Mouse (Mus musculus): ENCODE measurements around the gene Lima1.
"Not testable (repeated sequence)": the region's sequence is repeated elsewhere in the genome, so short reads cannot be mapped to it uniquely, and the experiment has no call there.

Lima1 gene

DNA sequence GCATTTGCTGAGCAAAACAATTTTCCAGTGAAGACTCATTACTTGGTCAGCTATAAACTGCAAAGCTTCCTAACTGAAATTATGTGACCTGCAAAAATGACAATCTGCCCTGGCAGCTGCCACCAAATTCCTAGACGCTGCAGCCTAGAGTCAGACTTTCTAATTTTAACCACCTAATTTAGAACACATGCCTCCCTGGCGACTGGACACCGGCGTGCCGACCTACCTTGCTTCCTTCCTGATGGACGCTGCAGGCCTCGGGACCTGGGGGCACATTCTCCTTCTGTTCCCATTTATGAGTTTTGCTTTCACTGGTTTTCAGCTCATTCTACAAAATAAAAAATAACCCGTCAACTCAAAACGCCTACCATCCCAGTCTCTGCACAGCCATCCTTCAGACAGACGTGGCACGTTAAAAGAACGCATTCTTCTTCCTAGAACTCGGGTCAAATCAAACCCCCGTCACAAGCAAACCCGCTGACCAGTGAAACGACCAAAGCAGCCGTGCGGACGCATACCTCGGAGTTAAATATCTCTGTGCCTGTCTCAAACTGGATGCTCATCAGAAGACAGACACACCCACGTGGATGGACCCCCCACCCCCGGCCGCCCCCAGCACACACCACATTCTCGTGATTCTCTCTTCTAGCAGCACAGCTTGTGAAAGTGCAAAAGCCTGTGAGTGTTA, 73.2 kb downstream of the Lima1 start:
- peak; percentile 53 for DNase-seq

DNA sequence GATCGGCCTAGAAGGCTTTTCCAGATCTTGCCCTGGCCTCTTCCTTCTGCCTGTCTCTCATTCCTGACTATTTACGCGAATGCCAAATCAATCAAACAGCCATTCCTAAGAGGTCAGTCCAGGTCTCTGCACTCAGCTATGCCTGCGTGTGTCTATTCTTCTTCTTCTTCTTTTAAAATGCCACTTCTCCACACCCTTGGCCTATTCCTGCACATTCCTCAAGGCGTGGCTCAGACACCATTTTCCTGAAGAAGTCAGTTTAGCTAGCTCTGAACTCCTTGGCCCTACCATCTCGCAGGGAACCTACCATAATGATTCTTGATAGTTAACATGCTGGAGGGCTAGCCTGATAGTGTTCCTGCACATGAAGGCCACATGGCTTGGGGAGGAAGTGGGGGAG, 75.5 kb downstream of the Lima1 start:
- DNase-seq = no peak

DNA sequence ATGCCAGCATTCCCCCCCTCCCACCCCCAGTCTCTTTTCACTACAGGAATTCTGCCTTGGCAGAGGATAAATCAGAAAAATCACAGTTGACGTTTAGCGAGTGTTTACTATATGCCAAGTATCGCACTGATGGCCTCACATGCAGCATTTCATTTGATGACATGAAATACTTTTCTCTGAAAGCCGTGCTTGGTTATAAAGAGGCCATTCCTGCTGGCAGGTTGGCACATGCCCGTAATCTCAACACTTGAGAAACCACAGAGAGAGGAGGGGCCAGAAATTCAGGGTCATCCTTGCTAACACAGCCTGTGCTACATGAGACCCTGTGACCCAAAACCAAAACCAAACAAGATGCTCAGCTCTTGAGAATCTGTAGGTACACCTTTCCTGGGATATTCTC, 77.4 kb downstream of the Lima1 start:
- DNase-seq = no peak

DNA sequence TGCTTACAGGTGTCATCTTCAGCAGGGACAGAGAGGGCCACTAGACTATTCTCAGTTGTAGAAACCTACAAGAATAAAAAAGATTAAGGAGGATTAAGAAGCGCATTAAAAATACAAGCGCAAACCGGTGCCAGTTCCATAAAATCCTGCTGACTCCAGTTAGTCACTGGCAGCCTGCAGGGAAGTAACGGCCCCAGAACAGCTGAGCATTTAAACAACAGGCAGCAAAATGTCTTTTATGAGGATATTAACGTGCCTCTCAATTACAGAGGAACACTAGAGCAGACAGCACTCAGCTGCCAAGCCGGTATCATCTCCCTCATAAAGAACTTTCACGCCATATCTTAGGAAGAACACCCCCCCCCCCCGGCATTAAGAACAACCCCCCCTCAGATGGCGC, 78.5 kb downstream of the Lima1 start:
- DNase-seq = no peak

DNA sequence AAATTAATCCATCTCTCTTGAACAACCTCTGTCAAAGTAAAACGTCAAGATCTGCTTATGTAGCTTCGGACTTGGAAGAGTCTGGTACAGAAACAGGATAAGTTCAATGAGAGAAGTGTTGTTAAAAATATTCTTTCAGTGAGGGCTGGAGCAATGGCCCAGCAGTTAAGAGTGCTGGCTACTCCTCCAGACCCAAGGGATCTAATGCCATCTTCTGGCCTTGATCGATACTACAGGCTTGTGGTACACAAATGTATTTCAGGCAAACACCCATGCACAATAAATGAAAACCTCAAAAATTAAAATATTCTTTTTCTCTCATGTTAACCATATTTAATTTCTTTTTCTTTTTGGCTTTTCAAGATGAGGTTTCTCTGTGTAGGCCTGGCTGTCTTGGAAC, 79.2 kb downstream of the Lima1 start:
- no peak for DNase-seq

DNA sequence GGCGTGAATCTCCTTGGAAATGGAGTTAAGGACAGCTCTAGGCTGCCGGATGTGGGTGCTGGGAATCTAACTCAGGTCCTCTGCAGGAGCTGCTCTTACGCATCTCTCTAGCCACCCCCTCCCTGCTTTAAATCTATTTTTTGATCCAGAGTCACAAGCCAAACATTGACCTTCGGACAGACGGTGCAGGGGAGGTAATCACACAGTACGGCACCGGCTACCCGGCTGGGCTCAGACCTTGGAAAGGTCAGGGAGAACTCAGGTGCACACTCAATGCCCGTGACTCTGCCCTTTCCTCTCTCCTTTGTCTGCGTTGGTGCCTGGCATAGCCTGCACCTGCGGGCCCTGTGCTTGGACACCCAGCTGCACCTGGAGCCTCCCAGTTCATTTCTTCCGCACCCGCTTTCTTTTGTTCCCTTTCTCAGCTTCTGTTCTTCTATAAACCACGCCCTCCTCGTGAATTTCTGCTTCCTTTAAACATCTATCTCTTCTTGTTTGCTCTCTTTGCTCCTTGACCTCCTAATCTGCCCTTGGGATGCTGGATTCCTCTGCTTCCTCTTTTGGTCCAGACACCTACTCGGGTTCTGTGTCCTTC, 82.9 kb downstream of the Lima1 start:
- no peak for DNase-seq

DNA sequence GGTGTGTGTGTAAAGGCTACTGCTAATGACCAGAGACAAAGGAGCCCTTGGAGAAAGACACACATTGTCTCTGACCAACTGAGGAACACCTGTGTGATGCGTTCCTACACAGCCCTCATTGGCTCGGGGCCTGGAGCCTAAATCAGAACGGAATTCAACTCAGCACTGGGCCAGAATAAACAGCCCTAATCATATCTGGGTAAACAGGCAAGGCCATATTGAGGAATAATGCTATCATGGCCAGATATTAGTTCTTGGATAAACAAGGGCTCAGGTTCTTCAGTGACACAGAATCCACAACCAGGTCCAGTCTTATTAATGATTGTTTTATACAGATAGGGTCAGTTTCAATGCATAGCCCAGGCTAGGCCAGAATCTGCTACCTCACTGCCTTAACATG, 84.3 kb downstream of the Lima1 start:
- DNase-seq = no peak

DNA sequence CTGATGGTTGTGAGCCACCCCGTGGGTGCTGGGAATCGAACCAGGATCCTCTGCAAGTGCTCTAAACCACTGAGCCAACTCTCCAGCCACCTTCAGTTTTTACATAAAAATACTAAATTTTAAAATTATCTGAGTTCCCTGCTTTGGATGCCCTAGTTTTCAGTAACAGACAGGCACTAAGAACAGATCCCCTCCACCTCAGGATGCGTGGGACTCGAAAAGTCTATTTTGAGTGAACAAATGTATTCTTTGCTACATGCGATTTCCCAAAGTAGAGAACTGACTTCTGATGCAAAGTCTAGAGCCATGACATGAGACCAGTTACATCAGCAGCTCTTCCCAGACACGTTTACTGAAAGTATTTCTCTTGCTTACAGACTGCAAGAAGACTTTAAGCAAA, 84.8 kb downstream of the Lima1 start:
- DNase-seq = no peak

DNA sequence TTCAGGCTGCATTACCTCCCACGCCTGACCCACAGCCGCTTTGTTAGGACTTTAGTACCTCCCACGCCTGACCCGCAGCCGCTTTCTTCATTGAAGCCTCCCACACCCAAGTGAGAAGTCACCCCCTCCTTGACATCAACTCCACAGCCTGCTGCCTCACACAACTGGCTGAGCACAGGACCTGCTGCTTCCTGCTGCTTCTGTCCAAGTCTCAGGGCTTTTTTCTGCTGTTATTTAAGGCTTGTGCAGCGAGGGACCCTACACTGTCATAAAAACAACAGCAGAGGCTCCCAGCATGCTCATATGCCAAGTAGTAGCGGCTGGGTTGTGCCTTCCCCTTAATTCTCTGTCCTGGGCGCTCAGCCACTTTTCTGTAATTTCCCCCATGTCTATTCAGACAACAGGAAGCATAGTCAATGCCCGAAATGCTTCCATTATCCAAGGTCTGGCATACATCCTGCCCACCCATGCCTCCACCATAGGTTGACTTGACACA, 87.6 kb downstream of the Lima1 start:
- DNase-seq = no peak

DNA sequence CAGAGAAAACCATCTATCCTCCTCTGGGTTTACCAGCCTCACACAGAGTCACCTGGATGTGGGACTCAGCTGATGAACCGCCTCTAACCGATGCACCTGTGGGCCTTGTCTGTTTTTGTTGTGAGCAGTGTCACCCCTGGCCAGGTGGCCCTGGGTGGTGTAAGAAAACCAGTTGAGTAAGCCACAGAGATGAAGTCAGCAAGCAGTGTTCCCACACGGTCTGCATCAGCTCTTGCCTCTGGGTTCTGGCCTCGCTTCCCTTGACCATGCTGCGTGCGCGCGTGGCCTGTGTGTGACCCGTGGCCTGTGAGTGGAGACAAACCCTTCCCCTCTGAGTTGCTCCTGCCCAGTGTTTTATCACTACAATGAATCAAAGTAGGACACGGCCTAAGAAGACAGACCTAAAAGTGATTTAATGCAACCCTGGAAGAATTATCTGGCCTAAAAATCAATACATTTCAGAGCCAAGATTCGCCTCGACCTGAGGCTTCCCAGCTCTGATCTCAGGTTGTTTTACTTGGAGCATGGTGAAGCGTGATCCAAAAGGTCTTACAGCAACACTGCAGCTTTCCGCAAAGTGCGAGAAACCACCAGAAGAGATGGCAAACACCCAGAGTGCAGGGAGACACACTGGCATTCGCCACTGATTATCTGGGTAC, 96.5 kb downstream of the Lima1 start:
- DNase-seq = no peak

DNA sequence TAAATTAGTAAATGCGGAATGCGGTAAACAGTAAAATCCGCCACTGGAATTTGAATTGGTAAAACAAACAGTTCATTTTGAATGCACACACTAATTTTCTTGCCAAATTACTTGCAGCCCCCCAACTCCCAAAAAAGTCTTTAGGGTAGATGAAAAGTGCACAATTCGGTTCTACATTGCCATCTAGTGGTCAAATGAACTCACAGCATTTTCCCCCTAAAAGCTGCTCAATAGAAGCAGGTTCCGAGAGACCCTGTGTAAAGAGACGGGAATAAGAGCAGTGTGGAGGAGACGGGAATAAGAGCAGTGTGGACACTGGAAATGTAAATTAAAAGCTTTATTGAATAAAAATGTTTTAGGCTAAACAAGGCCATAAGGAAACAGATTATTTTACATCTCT, 97.1 kb downstream of the Lima1 start:
- peak; percentile 19 for DNase-seq

DNA sequence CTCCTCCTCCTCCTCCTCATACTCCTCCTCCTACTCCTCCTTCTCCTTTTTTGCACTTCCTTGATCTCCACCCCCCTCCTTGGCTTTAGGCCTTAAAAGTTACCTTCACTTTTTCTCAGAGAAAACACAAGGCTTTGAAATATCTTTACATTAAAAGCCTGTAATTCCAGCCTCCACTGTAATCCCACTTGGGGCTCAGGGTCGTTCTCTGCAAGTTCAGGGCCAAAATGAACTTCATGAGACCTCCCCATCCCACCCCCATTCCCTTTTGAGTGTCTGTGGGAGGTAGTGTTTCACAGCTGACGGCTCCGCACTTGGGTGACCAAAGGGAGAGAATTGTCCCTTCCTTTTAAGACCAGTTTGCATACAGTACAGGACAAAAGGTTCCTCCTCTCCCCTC, 102.3 kb downstream of the Lima1 start:
- no peak for DNase-seq

DNA sequence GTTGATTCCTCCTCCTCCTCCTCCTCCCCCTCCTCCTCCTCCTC, 102.6 kb downstream of the Lima1 start, which contains the start of gene Cers5:
Gene Cers5, minus strand, starts transcription at position 5 of the 44 bp plus-strand sequence.
- DNase-seq = not testable (repeated sequence)

DNA sequence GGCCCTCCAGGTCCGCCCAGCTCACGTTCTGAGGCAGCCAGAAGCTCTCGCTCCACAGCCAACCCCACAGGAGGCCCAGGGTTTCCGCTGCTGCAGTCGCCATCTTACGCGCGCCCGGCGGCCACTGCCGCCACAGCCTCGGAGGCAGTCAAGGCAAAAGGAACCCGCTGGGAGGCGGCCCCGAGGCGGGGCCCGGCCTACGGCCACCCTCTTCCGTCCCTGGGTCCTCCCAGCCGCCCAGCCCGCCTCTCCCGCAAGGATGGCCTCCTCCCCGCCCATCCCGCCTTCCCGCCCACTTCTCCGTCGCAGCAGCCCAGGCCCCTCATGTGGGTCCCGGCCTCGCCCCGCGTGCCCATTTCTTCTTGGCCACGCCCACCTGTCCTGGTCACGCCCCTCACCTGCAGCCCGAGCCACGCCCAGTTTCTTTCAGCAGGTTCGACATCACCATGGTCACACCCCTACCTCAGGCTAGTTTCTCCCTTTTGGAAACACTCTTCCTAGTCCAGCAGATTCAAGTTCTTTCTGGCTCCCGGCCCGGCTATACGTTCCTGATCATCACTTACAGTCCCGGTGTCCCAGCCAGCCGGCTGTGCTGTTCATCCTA, 102.9 kb downstream of the Lima1 start:
- peak; percentile 73 for DNase-seq

DNA sequence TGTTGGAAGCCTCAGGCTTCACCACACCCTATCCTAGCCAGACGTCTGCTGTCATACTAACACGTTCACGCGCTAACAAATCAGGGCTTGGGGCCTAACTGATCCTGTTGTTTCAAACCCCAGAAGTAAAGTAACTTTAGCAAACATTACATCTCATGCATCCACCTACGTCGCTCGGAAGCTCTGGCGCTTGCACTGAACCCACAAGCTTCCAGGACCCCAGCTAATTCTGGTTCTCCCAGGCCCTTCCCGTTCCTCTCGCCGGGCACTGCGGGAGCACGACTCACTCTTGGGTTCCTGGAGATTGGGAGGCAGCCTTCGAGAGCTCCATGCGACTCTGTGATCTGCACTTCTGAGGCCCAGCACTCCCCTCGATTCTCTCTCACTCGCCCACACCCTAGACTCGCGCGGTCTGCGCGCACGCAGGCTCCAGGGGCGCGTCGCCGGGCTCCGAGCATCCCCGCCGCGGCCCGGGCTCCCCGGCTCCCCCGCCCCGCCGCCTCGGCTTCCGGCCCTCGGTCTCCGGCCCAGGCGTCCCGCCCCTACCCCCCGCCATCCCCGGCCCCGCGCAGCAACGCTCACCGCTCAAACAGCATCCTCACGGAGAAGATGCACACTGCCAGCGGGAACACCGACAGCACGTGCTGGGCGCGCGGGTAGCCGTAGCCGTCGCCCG, 103.5 kb downstream of the Lima1 start:
- DNase-seq = peak; percentile 23

DNA sequence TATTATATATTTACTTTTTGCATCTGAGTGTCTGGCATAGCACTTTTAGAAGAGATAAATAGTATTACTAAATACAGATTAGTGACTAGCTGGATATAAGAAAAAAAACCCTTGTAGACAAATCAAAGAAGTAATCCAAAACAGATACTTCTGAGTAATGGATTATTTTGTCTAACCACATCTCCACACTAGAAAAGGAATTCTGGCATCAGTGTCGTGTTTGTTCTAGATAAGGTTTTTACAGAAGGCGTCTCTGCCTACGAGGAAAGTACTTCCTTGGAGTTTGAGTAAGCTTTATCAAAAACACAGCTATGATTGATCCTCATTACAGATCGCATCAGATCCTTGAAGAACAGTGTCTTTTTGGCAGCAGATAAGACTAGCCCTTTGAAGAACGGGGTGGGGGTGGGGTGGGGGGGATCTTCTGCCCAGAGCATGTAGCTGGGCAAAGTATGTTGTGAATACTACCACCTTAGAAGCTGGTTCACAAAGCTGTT, 104.2 kb downstream of the Lima1 start:
- no peak for DNase-seq

DNA sequence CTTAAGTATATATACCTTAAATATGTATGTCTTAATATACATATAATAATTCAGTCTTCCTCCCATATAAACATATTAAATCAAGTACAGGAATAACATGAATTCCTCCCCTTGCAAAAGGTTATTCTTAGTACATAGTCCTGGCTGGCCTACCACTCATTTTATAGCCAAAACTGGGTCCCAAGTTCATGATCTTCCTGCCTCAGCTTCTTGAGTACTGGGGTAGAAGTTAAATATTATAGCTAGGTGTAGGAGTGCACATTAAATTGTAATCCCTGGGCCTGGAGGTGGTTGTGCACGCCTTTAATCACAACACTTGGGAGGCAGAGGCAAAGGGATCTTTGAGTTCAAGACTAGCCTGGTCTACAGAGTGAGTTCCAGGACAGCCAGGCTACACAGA, 106.5 kb downstream of the Lima1 start:
- no peak for DNase-seq

DNA sequence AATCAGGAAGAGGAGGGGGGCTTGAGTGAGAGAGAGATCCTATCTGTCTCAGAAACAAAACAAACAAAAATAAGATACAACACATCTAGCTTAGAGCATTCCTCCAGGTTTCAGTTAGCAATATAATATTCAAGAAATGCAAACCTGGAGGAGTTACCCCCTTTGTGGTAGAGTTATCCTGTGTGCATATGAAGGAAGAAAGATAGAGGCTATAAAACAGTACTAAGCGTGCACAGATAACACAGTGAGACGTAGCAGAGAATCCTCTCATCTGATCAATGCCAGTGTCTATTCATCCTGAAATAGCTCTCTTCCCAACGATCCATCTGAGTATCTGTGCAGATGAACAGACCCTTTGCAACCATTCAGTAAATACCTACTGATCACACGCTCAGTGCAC, 107.8 kb downstream of the Lima1 start:
- no peak for DNase-seq

DNA sequence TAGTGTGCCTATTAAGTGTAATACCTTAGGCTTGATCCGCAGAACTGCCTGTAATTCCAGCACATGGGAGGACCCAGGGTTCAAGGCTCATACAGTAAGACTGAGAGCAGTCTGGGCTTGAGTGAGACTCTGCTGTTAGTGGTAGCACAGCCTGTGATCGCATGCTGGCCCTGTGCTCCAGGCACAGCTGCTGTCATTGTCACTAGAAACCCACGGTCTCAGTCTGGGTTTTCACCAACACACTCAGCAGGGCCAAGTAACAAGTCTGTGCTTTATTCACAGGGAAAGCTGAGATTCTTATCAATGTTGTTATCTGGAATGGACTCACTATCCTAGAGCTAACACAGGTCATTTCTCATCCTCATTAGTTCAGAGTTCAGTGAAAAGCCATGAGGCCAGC, 121.1 kb downstream of the Lima1 start:
- DNase-seq = no peak

DNA sequence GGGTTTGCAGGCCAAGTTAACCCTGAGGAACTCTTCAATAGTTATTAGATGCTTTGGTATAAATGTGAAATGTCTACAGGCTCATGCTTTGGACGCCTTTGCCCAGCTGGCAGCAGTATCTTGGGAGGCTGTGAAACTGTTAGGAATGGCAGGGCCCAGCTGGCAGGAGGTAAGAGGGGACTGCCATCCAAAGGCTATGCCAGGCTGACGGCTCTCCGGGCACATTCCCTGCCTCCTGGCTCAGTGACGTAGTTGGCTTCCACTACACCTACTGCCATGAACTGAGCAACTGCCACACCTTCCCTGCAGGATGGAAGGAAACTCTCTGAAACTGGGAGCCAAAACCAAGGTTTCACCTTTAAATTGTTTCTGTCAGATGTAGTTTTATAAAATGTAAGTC, 135.0 kb downstream of the Lima1 start:
- DNase-seq = no peak

DNA sequence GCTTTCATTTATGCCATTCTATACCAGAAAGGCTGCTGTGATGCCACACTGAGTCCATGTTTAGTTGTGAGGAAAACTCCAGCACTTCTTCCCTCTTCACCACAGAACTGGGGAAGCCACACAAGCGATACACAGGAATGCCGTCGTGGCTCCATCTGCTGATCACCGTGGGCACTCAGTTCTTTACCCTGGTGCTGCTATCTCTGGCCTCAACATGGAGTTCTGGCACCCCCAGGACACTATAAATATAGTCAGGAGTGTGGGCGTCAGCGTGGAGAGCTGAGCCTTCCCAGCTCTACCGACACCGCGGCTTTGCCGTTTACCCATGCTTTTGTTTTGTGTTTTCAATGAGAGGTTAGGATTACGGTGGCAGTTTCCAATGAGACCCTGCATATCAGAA, 138.6 kb downstream of the Lima1 start:
- no peak for DNase-seq

DNA sequence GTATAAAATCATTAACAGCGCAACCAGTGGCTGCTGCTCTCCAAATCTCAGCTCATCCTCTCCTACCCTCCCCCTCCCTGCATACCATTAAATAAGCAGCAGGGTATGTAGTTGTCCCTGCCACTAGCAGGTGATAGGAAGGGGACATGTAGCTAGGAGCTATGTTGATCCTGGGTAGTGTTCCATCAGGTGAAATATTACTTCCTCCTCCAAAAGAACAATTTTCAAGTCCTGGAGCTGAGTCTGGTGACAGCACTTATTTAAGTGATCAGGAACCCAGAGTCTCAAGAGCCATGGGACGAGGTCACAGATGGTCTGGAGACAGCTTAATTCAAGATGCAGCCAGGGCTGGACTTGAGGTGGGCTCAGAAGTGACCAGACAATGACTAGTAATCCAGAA, 139.6 kb downstream of the Lima1 start:
- peak; percentile 100 for DNase-seq

DNA sequence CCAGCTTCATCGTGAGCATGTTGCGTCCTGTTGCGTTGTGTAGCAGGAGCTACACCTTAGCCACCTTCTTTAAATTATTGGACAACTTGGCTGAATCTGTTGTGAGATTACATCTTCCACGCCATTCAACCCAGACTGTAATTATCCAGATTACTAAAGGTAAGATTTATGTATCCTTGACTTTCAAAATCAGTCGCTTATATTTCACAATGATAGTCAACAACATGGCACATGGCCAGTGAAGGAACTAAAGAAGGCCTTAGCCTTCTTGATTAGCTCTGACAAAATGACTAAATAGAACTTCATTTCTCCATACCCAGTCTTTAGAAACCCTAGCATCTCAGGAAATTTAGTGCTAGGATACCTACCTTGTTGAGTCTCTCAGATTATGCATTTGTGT, 142.1 kb downstream of the Lima1 start:
- no peak for DNase-seq

DNA sequence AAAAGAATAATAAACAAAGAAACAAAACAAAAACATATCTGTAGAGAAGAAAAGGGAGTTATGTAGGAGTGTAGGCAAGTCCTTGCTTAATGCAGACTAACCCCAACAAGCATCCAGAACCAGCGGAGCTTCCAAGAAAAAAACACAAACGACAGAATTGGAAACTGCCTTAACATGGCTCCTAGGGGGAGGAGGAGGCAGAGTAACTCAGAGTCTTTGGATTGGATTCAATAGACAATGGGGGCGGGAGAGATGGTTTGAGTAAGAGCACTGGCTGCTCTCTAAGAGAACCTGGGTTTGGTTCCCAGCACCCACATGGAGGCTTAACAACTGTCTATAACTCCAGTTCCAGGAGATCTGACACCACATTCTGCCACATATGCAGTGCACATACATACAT, 143.6 kb downstream of the Lima1 start:
- DNase-seq = no peak

Measured in cerebellum, adult 11 months (tissue).